Mouse (Mus musculus) thymus, adult 18-20 months (tissue): ENCODE measurements at regions not wholly inside any gene's neighbourhood (a gene's known extent, or its start where the extent isn't known, plus 50 kb on each side); places are given as distances from the start of the nearest gene placed in this dataset.

Experiments used
- DNase-seq, 2 experiments: peaks; one replicate each; pipeline ENCODE4 v3.0.0; 2022; ENCODE audit warnings: mixed read lengths in 2 of 2

GRCm38 (mm10) chr10:43750854-43751253 is 150.7 kb downstream of the Qrsl1 start:
- no peak for DNase-seq

- no peak for DNase-seq
These were observed 149.5 kb downstream of the Qrsl1 start for GRCm38 (mm10) chr10:43751881-43752675.

- DNase-seq = no peak
These were observed 144.5 kb downstream of the Qrsl1 start for GRCm38 (mm10) chr10:43756881-43757565.

- DNase-seq = no peak
These were observed 143.2 kb downstream of the Qrsl1 start for GRCm38 (mm10) chr10:43758124-43759025.

- DNase-seq = peak in 1 of 2 experiments; percentile 40
These were observed 142.2 kb downstream of the Qrsl1 start for GRCm38 (mm10) chr10:43759186-43759905.

GRCm38 (mm10) chr10:43759906-43760281 is 141.7 kb downstream of the Qrsl1 start:
- no peak for DNase-seq

GRCm38 (mm10) chr10:43761979-43762570 is 139.5 kb downstream of the Qrsl1 start:
- no peak for DNase-seq

- no peak for DNase-seq
These were observed 137.0 kb downstream of the Qrsl1 start for GRCm38 (mm10) chr10:43764581-43764980.

- DNase-seq = no peak
These were observed 136.3 kb downstream of the Qrsl1 start for GRCm38 (mm10) chr10:43765275-43765674.

- no peak for DNase-seq
These were observed 135.6 kb downstream of the Qrsl1 start for GRCm38 (mm10) chr10:43765829-43766486.

- no peak for DNase-seq
These were observed 133.4 kb downstream of the Qrsl1 start for GRCm38 (mm10) chr10:43767961-43768726.

- DNase-seq = no peak
These were observed 132.5 kb downstream of the Qrsl1 start for GRCm38 (mm10) chr10:43769026-43769425.

GRCm38 (mm10) chr10:43775807-43776206 is 125.7 kb downstream of the Qrsl1 start:
- DNase-seq = no peak

GRCm38 (mm10) chr10:43777612-43778600 is 123.6 kb downstream of the Qrsl1 start:
- no peak for DNase-seq

GRCm38 (mm10) chr10:43780571-43780970 is 121.0 kb downstream of the Qrsl1 start:
- no peak for DNase-seq

- DNase-seq = no peak
These were observed 118.2 kb downstream of the Qrsl1 start for GRCm38 (mm10) chr10:43783304-43783703.

- no peak for DNase-seq
These were observed 110.8 kb downstream of the Qrsl1 start for GRCm38 (mm10) chr10:43790780-43791179.

GRCm38 (mm10) chr10:43791525-43792021 is 110.0 kb downstream of the Qrsl1 start:
- DNase-seq = no peak

GRCm38 (mm10) chr10:43792618-43793017 is 108.9 kb downstream of the Qrsl1 start:
- DNase-seq = no peak
